Mouse (Mus musculus) kidney, embryonic 15.5 days (tissue): ENCODE measurements around the gene Anp32e. TPM values are rescaled to one million over a fixed set of nuclear protein-coding genes. Genes with fewer than 3 reads are reported as not detected.
A peak's percentile ranks its signal among the peaks of the same experiment; 100 is the strongest.
"Not testable (repeated sequence)": the region's sequence is repeated elsewhere in the genome, so short reads cannot be mapped to it uniquely, and the experiment has no call there.

Experiments used
- ATAC-seq: fragments of 200-750 bp; cut with Nextera tagmentation; replicated peaks from 2 replicates; pipeline ENCODE4 v1.8.0; 2017; ENCODE audit warnings: moderate TSS enrichment; ENCODE audit not compliant: low FRiP score
- H3K27ac ChIP-seq: fragments of 300-500 bp; sonication (generic); 2 replicates; pipeline ENCODE4 v1.5.1; 2015; ENCODE audit warnings: mild to moderate bottlenecking, inconsistent platforms
- H3K27me3 ChIP-seq: fragments of 300-500 bp; sonication (generic); 2 replicates; pipeline ENCODE4 v1.6.1; 2015; ENCODE audit warnings: inconsistent platforms
- H3K36me3 ChIP-seq: fragments of 300-500 bp; sonication (generic); 2 replicates; pipeline ENCODE4 v1.6.1; 2015; ENCODE audit warnings: inconsistent platforms
- H3K4me1 ChIP-seq: fragments of 300-500 bp; sonication (generic); 2 replicates; pipeline ENCODE4 v1.6.1; 2015; ENCODE audit warnings: inconsistent platforms
- H3K4me2 ChIP-seq: fragments of 300-500 bp; sonication (generic); 2 replicates; pipeline ENCODE4 v1.6.1; 2015; ENCODE audit warnings: moderate library complexity, mild to moderate bottlenecking, inconsistent platforms
- H3K4me3 ChIP-seq: fragments of 300-500 bp; sonication (generic); replicated peaks from 2 replicates; pipeline ENCODE4 v1.5.1; 2015; ENCODE audit warnings: mild to moderate bottlenecking, inconsistent platforms
- H3K9ac ChIP-seq: fragments of 300-500 bp; sonication (generic); 2 replicates; pipeline ENCODE4 v1.6.1; 2015; ENCODE audit warnings: mild to moderate bottlenecking, inconsistent platforms
- H3K9me3 ChIP-seq: fragments of 300-500 bp; sonication (generic); replicated peaks from 2 replicates; pipeline ENCODE4 v1.6.1; 2016; ENCODE audit warnings: inconsistent platforms
- WGBS: fragments of 180-500 bp; shearing (Covaris S2); methylation state at CpG from one replicate; pipeline ENCODE4 v1.1.7; 2015; ENCODE audit warnings: mixed read lengths; 5-methylcytosine and 5-hydroxymethylcytosine counted together
- polyA plus RNA-seq: library from polyadenylated mRNA; unstranded; fragments of >200 nt; fragmentation: Nextera tagmentation; extraction: Ambion mirVana; gene quantifications from 2 replicates; pipeline ENCODE4 v1.2.1, GENCODE M21; 2015

Anp32e gene
- polyA plus RNA-seq, 1 experiment from 2014 or later, result 247 TPM

- Histone ChIP-seq H3K27me3 (no peaks in the 10 kb centered on the region), H3K4me2 (peak overlapping the region; percentile 84), H3K36me3 (peaks cover 28% of the 10 kb centered on the region), H3K27ac (peak overlapping the region; percentile 97), H3K4me3 (peak overlapping the region; percentile 62), H3K9me3 (no peaks in the 10 kb centered on the region), H3K4me1 (peaks cover 7% of the 10 kb centered on the region), H3K9ac (peak overlapping the region; percentile 50)
- ATAC-seq, result peak; percentile 96
- 1% methylated on average over 49 of the region's 49 CpGs for WGBS
Measured at GRCm38 (mm10) chr3:95950763-95951551, 21.9 kb downstream of the Anp32e start.

- Histone ChIP-seq H3K9ac (peak overlapping the region; percentile 50; the same call in 1 of the 2 replicates), H3K4me2 (peak overlapping the region; percentile 84), H3K4me3 (peak overlapping the region; percentile 62), H3K27ac (peak overlapping the region; percentile 97), H3K36me3 (peaks cover 22% of the 10 kb centered on the region)
- H3K27me3 ChIP-seq, H3K9me3 ChIP-seq, H3K4me1 ChIP-seq: not testable (repeated sequence)
- 75% methylated on average over 12 of the region's 12 CpGs for WGBS
- 0 out of 2 replicates have a peak, but pooled peaks have one; percentile 24 for ATAC-seq
Measured at GRCm38 (mm10) chr3:95951566-95951965, 22.5 kb downstream of the Anp32e start.

DNA sequence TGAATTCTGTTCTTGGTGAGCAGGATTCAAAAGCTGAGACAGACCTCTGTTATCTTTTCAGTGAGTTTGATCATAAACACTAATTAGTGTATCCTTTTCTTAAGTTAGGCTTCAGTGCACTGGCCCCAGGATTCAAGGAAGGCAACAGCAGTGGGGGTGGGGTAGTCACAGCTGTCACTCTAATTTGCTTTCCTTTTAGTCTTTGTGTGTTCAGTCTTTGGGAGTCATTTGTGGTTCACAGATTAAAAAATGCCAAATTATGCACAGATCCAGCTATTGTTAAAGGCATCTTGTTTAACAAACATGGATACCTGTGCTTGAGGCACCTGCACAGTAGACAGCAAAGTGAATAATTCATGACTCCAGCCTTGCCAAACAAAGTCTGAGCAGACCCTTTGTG lies 24.0 kb downstream of the Anp32e start:
- no peak for ATAC-seq
- Histone ChIP-seq H3K4me3 (no peak overlapping the region), H3K27me3 (no peaks in the 10 kb centered on the region), H3K4me1 (peaks cover 10% of the 10 kb centered on the region), H3K4me2 (no peak overlapping the region), H3K36me3 (peaks cover 9% of the 10 kb centered on the region; the same call in 1 of the 2 replicates), H3K9me3 (no peaks in the 10 kb centered on the region), H3K27ac (no peak overlapping the region), H3K9ac (no peak overlapping the region)

GRCm38 (mm10) chr3:95953522-95953921 lies 24.5 kb downstream of the Anp32e start:
- H3K4me1 ChIP-seq, result peaks cover 10% of the 10 kb centered on the region
- no peaks in the 10 kb centered on the region for H3K27me3 ChIP-seq
- no peak overlapping the region for H3K4me3 ChIP-seq
- peaks cover 5% of the 10 kb centered on the region; the same call in 1 of the 2 replicates for H3K36me3 ChIP-seq
- H3K27ac ChIP-seq, result no peak overlapping the region
- no peak overlapping the region for H3K9ac ChIP-seq
- no peak for ATAC-seq
- H3K9me3 ChIP-seq, result no peaks in the 10 kb centered on the region
- H3K4me2 ChIP-seq, result no peak overlapping the region
- WGBS, result 75% methylated on average over 3 of the region's 3 CpGs

DNA sequence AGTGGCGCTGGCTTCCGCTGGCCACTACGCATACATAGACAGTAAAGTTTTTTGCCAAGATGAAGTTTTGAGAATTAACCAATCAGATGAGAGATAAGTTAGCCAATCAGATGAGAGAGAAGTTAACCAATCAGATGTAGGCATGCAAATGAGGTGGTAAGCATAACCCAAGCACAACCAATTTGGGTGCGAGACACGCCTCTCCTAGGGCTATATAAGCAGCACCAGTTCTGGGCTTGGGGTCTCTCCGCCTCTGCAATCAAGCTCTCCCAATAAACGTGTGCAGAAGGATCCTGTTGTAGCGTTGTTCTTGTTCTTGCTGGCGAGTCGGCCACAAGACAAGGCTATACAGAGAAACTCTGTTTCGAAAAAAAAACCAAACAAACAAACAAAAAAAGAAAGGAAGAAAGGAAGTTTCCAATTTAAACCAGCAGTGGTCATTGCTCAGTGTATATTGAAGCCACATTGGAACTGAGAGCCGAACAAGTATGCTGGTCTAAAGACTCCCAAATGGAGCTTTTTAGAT lies 25.7 kb downstream of the Anp32e start:
- not testable (repeated sequence) for H3K36me3 ChIP-seq, H3K4me2 ChIP-seq, ATAC-seq, H3K4me3 ChIP-seq, H3K9ac ChIP-seq, H3K27ac ChIP-seq, H3K27me3 ChIP-seq, H3K9me3 ChIP-seq
- H3K4me1 ChIP-seq, result peaks cover 10% of the 10 kb centered on the region
- WGBS, result 91% methylated on average over 12 of the region's 12 CpGs

- Histone ChIP-seq H3K4me3 (no peak overlapping the region), H3K36me3 (no peaks in the 10 kb centered on the region), H3K9me3 (no peaks in the 10 kb centered on the region), H3K9ac (no peak overlapping the region), H3K27me3 (no peaks in the 10 kb centered on the region), H3K4me1 (peaks cover 10% of the 10 kb centered on the region), H3K27ac (no peak overlapping the region), H3K4me2 (no peak overlapping the region)
- no peak for ATAC-seq
- 88% methylated on average over 5 of the region's 5 CpGs for WGBS
Measured at GRCm38 (mm10) chr3:95955318-95955717, 26.3 kb downstream of the Anp32e start.

GRCm38 (mm10) chr3:95957359-95958148 lies 28.5 kb downstream of the Anp32e start:
- Histone ChIP-seq H3K27me3 (no peaks in the 10 kb centered on the region), H3K9me3 (no peaks in the 10 kb centered on the region), H3K36me3 (no peaks in the 10 kb centered on the region), H3K9ac (no peak overlapping the region), H3K4me1 (0 out of 2 replicates have a peak, but pooled peaks cover 3% of the 10 kb centered on the region), H3K4me3 (no peak overlapping the region), H3K27ac (peak overlapping the region; percentile 48; the same call in 1 of the 2 replicates), H3K4me2 (no peak overlapping the region)
- 62% methylated on average over 8 of the region's 8 CpGs for WGBS
- no peak for ATAC-seq

- Histone ChIP-seq H3K27me3 (no peaks in the 10 kb centered on the region), H3K9ac (no peak overlapping the region), H3K4me3 (no peak overlapping the region), H3K36me3 (no peaks in the 10 kb centered on the region), H3K4me1 (0 out of 2 replicates have a peak, but pooled peaks cover 3% of the 10 kb centered on the region), H3K27ac (no peak overlapping the region), H3K4me2 (no peak overlapping the region), H3K9me3 (no peaks in the 10 kb centered on the region)
- WGBS, result 88% methylated on average over 5 of the region's 5 CpGs
- no peak for ATAC-seq
Measured at GRCm38 (mm10) chr3:95959082-95959481, 30.0 kb downstream of the Anp32e start.

GRCm38 (mm10) chr3:95959807-95960206 lies 30.8 kb downstream of the Anp32e start:
- H3K9me3 ChIP-seq, result no peaks in the 10 kb centered on the region
- H3K4me2 ChIP-seq, result no peak overlapping the region
- 0 out of 2 replicates have a peak, but pooled peaks cover 3% of the 10 kb centered on the region for H3K4me1 ChIP-seq
- H3K27ac ChIP-seq, result no peak overlapping the region
- no peak overlapping the region for H3K9ac ChIP-seq
- ATAC-seq, result no peak
- no peak overlapping the region for H3K4me3 ChIP-seq
- H3K27me3 ChIP-seq, result no peaks in the 10 kb centered on the region
- WGBS, result 93% methylated on average over 1 of the region's 1 CpGs
- H3K36me3 ChIP-seq, result no peaks in the 10 kb centered on the region

DNA sequence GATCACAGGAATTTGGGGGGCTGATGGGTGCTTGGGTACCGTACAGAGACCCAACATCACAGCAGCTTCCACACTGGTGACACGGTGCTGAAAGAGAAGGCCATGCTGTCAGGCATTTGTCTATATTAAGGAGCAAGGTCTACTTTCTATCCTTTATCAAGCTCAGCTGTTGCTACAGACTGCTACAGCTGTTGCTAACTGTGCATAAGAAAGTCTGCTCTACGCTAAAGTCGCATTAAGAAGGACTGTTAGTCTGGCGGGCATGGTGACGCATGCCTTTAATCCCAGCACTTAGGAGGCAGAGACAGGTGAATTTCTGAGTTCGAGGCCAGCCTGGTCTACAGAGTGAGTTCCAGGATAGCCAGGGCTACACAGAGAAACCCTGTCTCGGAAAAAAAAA lies 33.1 kb downstream of the Anp32e start:
- WGBS, result 83% methylated on average over 8 of the region's 8 CpGs
- not testable (repeated sequence) for H3K9me3 ChIP-seq, H3K27me3 ChIP-seq, H3K27ac ChIP-seq, H3K4me3 ChIP-seq, ATAC-seq, H3K4me1 ChIP-seq, H3K36me3 ChIP-seq, H3K4me2 ChIP-seq, H3K9ac ChIP-seq

- no peaks in the 10 kb centered on the region for H3K36me3 ChIP-seq
- H3K27ac ChIP-seq, result no peak overlapping the region
- no peak overlapping the region for H3K4me3 ChIP-seq
- peaks cover 6% of the 10 kb centered on the region; the same call in 1 of the 2 replicates for H3K4me1 ChIP-seq
- H3K27me3 ChIP-seq, result peaks cover 4% of the 10 kb centered on the region; the same call in 1 of the 2 replicates
- 36% methylated on average over 2 of the region's 2 CpGs for WGBS
- ATAC-seq, result no peak
- no peak overlapping the region for H3K4me2 ChIP-seq
- H3K9ac ChIP-seq, result no peak overlapping the region
- no peaks in the 10 kb centered on the region for H3K9me3 ChIP-seq
Measured at GRCm38 (mm10) chr3:95963230-95963629, 34.2 kb downstream of the Anp32e start.

DNA sequence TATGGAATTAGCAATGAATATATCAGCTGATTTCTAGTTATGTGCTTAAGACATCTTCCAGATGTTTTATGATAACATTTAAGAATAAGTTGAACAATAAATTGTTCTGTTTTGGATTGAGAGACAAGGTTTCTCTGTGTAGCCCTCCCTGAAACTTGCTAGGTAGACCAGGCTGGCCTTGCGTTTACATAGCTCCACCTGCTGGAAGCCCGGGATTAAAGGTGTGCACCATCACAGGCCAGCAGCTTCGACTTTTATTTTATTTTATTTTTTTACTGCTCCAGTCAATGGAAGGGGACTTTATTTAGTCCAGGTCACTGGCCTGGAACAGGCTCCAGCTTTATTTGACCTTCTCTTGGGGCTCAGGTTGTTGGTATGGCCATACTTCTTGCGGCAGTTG lies 34.6 kb downstream of the Anp32e start:
- ATAC-seq, result no peak
- H3K27ac ChIP-seq, result no peak overlapping the region
- WGBS, result 34% methylated on average over 4 of the region's 4 CpGs
- H3K4me1 ChIP-seq, result peaks cover 6% of the 10 kb centered on the region; the same call in 1 of the 2 replicates
- H3K9me3 ChIP-seq, result no peaks in the 10 kb centered on the region
- no peak overlapping the region for H3K9ac ChIP-seq
- peaks cover 4% of the 10 kb centered on the region; the same call in 1 of the 2 replicates for H3K27me3 ChIP-seq
- no peak overlapping the region for H3K4me2 ChIP-seq
- H3K36me3 ChIP-seq, result no peaks in the 10 kb centered on the region
- no peak overlapping the region for H3K4me3 ChIP-seq
